Comparison of ENCODE assay signal across 8 mouse cellular contexts in genomic region chr2:131211026-131211615, GRCm38 (mm10). TPM values are rescaled to one million over a fixed set of nuclear protein-coding genes. Genes with fewer than 3 reads are reported as not detected.
A peak's percentile ranks its signal among the peaks of the same experiment; 100 is the strongest.
DNase-seq lines count a peak whose midpoint lies in the region; ATAC-seq and TF ChIP-seq lines count a peak whose summit lies in the region.

No protein-coding gene starts in this region.

- no peak for ATAC-seq in forebrain, embryonic 15.5 days (replicated peaks)
- ATAC-seq in intestine, postnatal 0 days, result no peak
- no peak for ATAC-seq in lung, embryonic 16.5 days (ENCODE audit: low read depth)

- peak; percentile 62 for DNase-seq in adrenal gland, adult 2 months
- no peak for DNase-seq in adrenal gland, adult 8-10 months
- DNase-seq in adrenal gland, postnatal 36 days, result peak; percentile 33 to 48
- no peak for DNase-seq in embryo, embryonic 10.5 days (ENCODE audit: low spot score)
- no peak for DNase-seq in layer of hippocampus, adult 9-10 months (ENCODE audit: low spot score)

- peaks cover 3% of the 10 kb centered on the region for H3K36me3 ChIP-seq in forebrain, embryonic 15.5 days
- peaks cover 6% of the 10 kb centered on the region; the same call in 1 of the 2 replicates for H3K36me3 ChIP-seq in intestine, postnatal 0 days (ENCODE audit: control insufficient read depth, insufficient read depth)
- peaks cover 2% of the 10 kb centered on the region; the same call in 1 of the 2 replicates for H3K36me3 ChIP-seq in lung, embryonic 16.5 days (ENCODE audit: control insufficient read depth, insufficient read depth, low read length)

- WGBS in forebrain, embryonic 15.5 days, result 69% methylated on average over 9 of the region's 9 CpGs
- 47% methylated on average over 9 of the region's 9 CpGs for WGBS in intestine, postnatal 0 days
- 59% methylated on average over 9 of the region's 9 CpGs for WGBS in lung, embryonic 16.5 days

- H3K4me1 ChIP-seq in forebrain, embryonic 15.5 days, result peaks cover 15% of the 10 kb centered on the region
- peaks cover 12% of the 10 kb centered on the region; the same call in 1 of the 2 replicates for H3K4me1 ChIP-seq in intestine, postnatal 0 days (replicated peaks; ENCODE audit: control insufficient read depth, insufficient read depth, low read length)
- H3K4me1 ChIP-seq in lung, embryonic 16.5 days (replicated peaks; ENCODE audit: control insufficient read depth, insufficient read depth, low read length), result peaks cover 15% of the 10 kb centered on the region

- peak overlapping the region; percentile 62 for H3K4me2 ChIP-seq in forebrain, embryonic 15.5 days (replicated peaks)
- peak overlapping the region; percentile 78 for H3K4me2 ChIP-seq in intestine, postnatal 0 days (replicated peaks; ENCODE audit: low read depth)
- peak overlapping the region; percentile 79 for H3K4me2 ChIP-seq in lung, embryonic 16.5 days (ENCODE audit: low read depth, low read length)

- no peak for TF ChIP-seq CTCF in intestine, postnatal 0 days (IDR thresholded peaks at IDR 0.05; ENCODE audit: low read depth)

- H3K9ac ChIP-seq in forebrain, embryonic 15.5 days (replicated peaks), result peak overlapping the region; percentile 73
- H3K9ac ChIP-seq in intestine, postnatal 0 days (ENCODE audit: low read depth, low read length), result peak overlapping the region; percentile 79
- peak overlapping the region; percentile 80 for H3K9ac ChIP-seq in lung, embryonic 16.5 days (ENCODE audit: low read length)

- peak overlapping the region; percentile 67 for H3K4me3 ChIP-seq in forebrain, embryonic 15.5 days
- H3K4me3 ChIP-seq in intestine, postnatal 0 days (ENCODE audit: low read depth, low read length), result peak overlapping the region; percentile 66
- H3K4me3 ChIP-seq in lung, embryonic 16.5 days (ENCODE audit: low read length), result peak overlapping the region; percentile 71

- no peaks in the 10 kb centered on the region for H3K9me3 ChIP-seq in forebrain, embryonic 15.5 days
- no peaks in the 10 kb centered on the region for H3K9me3 ChIP-seq in intestine, postnatal 0 days (ENCODE audit: control insufficient read depth)
- H3K9me3 ChIP-seq in lung, embryonic 16.5 days (ENCODE audit: control insufficient read depth, low read length), result no peaks in the 10 kb centered on the region

- no peaks in the 10 kb centered on the region for H3K27me3 ChIP-seq in forebrain, embryonic 15.5 days
- H3K27me3 ChIP-seq in intestine, postnatal 0 days (replicated peaks; ENCODE audit: control insufficient read depth, insufficient read depth, low read length), result no peaks in the 10 kb centered on the region
- no peaks in the 10 kb centered on the region for H3K27me3 ChIP-seq in lung, embryonic 16.5 days (ENCODE audit: control insufficient read depth, insufficient read depth, low read depth, low read length)

- H3K27ac ChIP-seq in forebrain, embryonic 15.5 days (replicated peaks), result peak overlapping the region; percentile 91
- peak overlapping the region; percentile 96 for H3K27ac ChIP-seq in intestine, postnatal 0 days (ENCODE audit: low read depth, low read length)
- peak overlapping the region; percentile 95 for H3K27ac ChIP-seq in lung, embryonic 16.5 days (ENCODE audit: low read length)

RNA-seq across cellular contexts. Expression of gene Ap5s1, which starts 4.2 kb away (rescaled TPM):
- 10 to 100 TPM; 13.7 to 20.2 TPM for total RNA-seq in adrenal gland, adult 2 months (2021)
- 89.8 and 91.7 TPM in 2 replicates for polyA plus RNA-seq in adrenal gland, adult 2 months (2012; rRNA removed)
- 10 to 100 TPM; 24.4 to 29.0 (median 26.6) TPM for total RNA-seq in adrenal gland, adult 8-10 months (2022)
- 10 to 100 TPM; 14.0 to 21.1 TPM for total RNA-seq in adrenal gland, postnatal 36 days (2021)
- polyA plus RNA-seq in forebrain, embryonic 15.5 days (2015; fragmentation: Nextera tagmentation; extraction: Ambion mirVana), result 36.5 and 37.0 TPM in 2 replicates
- polyA plus RNA-seq in intestine, postnatal 0 days (2015; fragmentation: Nextera tagmentation; extraction: Ambion mirVana), result 37.3 and 37.5 TPM in 2 replicates
- 29.0 and 29.7 TPM in 2 replicates for polyA plus RNA-seq in lung, embryonic 16.5 days (2015; fragmentation: Nextera tagmentation; extraction: Ambion mirVana)

RNA-seq across cellular contexts. Expression of gene Mavs, which starts 22.7 kb away (rescaled TPM):
- 10 to 100 TPM; 46.2 to 48.8 TPM for total RNA-seq in adrenal gland, adult 2 months (2021)
- polyA plus RNA-seq in adrenal gland, adult 2 months (2012; rRNA removed), result 81.8 and 89.7 TPM in 2 replicates
- 10 to 100 TPM; 45.2 to 50.0 (median 46.1) TPM for total RNA-seq in adrenal gland, adult 8-10 months (2022)
- 10 to 100 TPM; 32.8 to 43.2 TPM for total RNA-seq in adrenal gland, postnatal 36 days (2021)
- polyA plus RNA-seq in forebrain, embryonic 15.5 days (2015; fragmentation: Nextera tagmentation; extraction: Ambion mirVana), result 5.9 and 6.4 TPM in 2 replicates
- polyA plus RNA-seq in intestine, postnatal 0 days (2015; fragmentation: Nextera tagmentation; extraction: Ambion mirVana), result 27.2 and 28.5 TPM in 2 replicates
- polyA plus RNA-seq in lung, embryonic 16.5 days (2015; fragmentation: Nextera tagmentation; extraction: Ambion mirVana), result 20.6 and 22.7 TPM in 2 replicates

RNA-seq across cellular contexts. Expression of gene Spef1, which starts 24.0 kb away (rescaled TPM):
- 1 to 10 TPM; 4.3 to 5.4 TPM for total RNA-seq in adrenal gland, adult 2 months (2021)
- 4.8 and 5.3 TPM in 2 replicates for polyA plus RNA-seq in adrenal gland, adult 2 months (2012; rRNA removed)
- 1 to 10 TPM; 4.0 to 6.4 (median 5.1) TPM for total RNA-seq in adrenal gland, adult 8-10 months (2022)
- total RNA-seq in adrenal gland, postnatal 36 days (2021), result 1 to 10 TPM; 4.9 to 6.1 TPM
- 13.0 and 13.2 TPM in 2 replicates for polyA plus RNA-seq in forebrain, embryonic 15.5 days (2015; fragmentation: Nextera tagmentation; extraction: Ambion mirVana)
- polyA plus RNA-seq in intestine, postnatal 0 days (2015; fragmentation: Nextera tagmentation; extraction: Ambion mirVana), result 2.0 and 2.1 TPM in 2 replicates
- polyA plus RNA-seq in lung, embryonic 16.5 days (2015; fragmentation: Nextera tagmentation; extraction: Ambion mirVana), result 6.5 and 8.8 TPM in 2 replicates

RNA-seq across cellular contexts. Expression of gene Cdc25b, which starts 24.4 kb away (rescaled TPM):
- total RNA-seq in adrenal gland, adult 2 months (2021), result 1 to 10 TPM; 3.4 to 5.5 TPM
- 7.7 and 9.7 TPM in 2 replicates for polyA plus RNA-seq in adrenal gland, adult 2 months (2012; rRNA removed)
- total RNA-seq in adrenal gland, adult 8-10 months (2022), result 1 to 10 TPM; 4.5 to 9.4 (median 6.3) TPM
- total RNA-seq in adrenal gland, postnatal 36 days (2021), result 1 to 10 TPM; 5.5 to 5.7 TPM
- 36.4 and 37.9 TPM in 2 replicates for polyA plus RNA-seq in forebrain, embryonic 15.5 days (2015; fragmentation: Nextera tagmentation; extraction: Ambion mirVana)
- 10.9 and 12.4 TPM in 2 replicates for polyA plus RNA-seq in intestine, postnatal 0 days (2015; fragmentation: Nextera tagmentation; extraction: Ambion mirVana)
- polyA plus RNA-seq in lung, embryonic 16.5 days (2015; fragmentation: Nextera tagmentation; extraction: Ambion mirVana), result 61.0 TPM in 2 replicates

RNA-seq across cellular contexts. Expression of gene Cenpb, which starts 31.3 kb away (rescaled TPM):
- 10 to 100 TPM; 47.7 to 88.5 TPM for total RNA-seq in adrenal gland, adult 2 months (2021)
- 94.5 and 107 TPM in 2 replicates for polyA plus RNA-seq in adrenal gland, adult 2 months (2012; rRNA removed)
- 10 to 100 TPM; 63.5 to 76.9 (median 73.5) TPM for total RNA-seq in adrenal gland, adult 8-10 months (2022)
- total RNA-seq in adrenal gland, postnatal 36 days (2021), result 10 to 100 TPM; 60.0 to 68.2 TPM
- polyA plus RNA-seq in forebrain, embryonic 15.5 days (2015; fragmentation: Nextera tagmentation; extraction: Ambion mirVana), result 18.8 and 19.7 TPM in 2 replicates
- 15.9 and 17.4 TPM in 2 replicates for polyA plus RNA-seq in intestine, postnatal 0 days (2015; fragmentation: Nextera tagmentation; extraction: Ambion mirVana)
- 8.4 and 9.5 TPM in 2 replicates for polyA plus RNA-seq in lung, embryonic 16.5 days (2015; fragmentation: Nextera tagmentation; extraction: Ambion mirVana)

Comparison
In these comparisons a context has a peak if more than half of its experiments do, and no peak if none do; other contexts are left out.
1. DNase-seq: peak in adrenal gland, adult 2 months (single experiment) and adrenal gland, postnatal 36 days (2 of 2); none in adrenal gland, adult 8-10 months (single experiment), embryo, embryonic 10.5 days (single experiment) and layer of hippocampus, adult 9-10 months (single experiment).
2. Peak in every context shown above with its lines, with median percentiles within 50 percentile points of each other: H3K27ac ChIP-seq, H3K4me2 ChIP-seq, H3K4me3 ChIP-seq and H3K9ac ChIP-seq.